Mouse (Mus musculus): ENCODE measurements around the gene Tmx2.
"Not testable (repeated sequence)": the region's sequence is repeated elsewhere in the genome, so short reads cannot be mapped to it uniquely, and the experiment has no call there.

The Tmx2 gene

GRCm38 (mm10) chr2:84688080-84688844, 9.3 kb upstream of the Tmx2 start:
- no peak for DNase-seq (ENCODE audit: low spot score in 2 of 2)

- no peak for DNase-seq (ENCODE audit: low spot score in 2 of 2)
Observed at GRCm38 (mm10) chr2:84682605-84683183, 3.8 kb upstream of the Tmx2 start.

- peak; percentile 94 to 95 for DNase-seq (ENCODE audit: low spot score in 2 of 2)
Observed at GRCm38 (mm10) chr2:84677968-84678880, 716 bp downstream of the Tmx2 start, which contains the start of the genes Gm28635 and Med19. Gene Gm28635, minus strand, starts transcription at chr2:84678041. Gene Med19, plus strand, starts transcription at chr2:84678402.

- DNase-seq (ENCODE audit: low spot score in 2 of 2): no peak
Observed at GRCm38 (mm10) chr2:84677270-84677967, 1.5 kb downstream of the Tmx2 start.

GRCm38 (mm10) chr2:84671535-84671934, 7.4 kb downstream of the Tmx2 start:
- DNase-seq (ENCODE audit: low spot score in 2 of 2): not testable (repeated sequence)

GRCm38 (mm10) chr2:84670569-84670933, 8.4 kb downstream of the Tmx2 start, which contains the start of gene Selenoh:
Gene Selenoh, minus strand, starts transcription at chr2:84670770.
- peak; percentile 88 for DNase-seq (ENCODE audit: low spot score in 2 of 2)

- no peak for DNase-seq (ENCODE audit: low spot score in 2 of 2)
Observed at GRCm38 (mm10) chr2:84669828-84670568, 8.9 kb downstream of the Tmx2 start.

GRCm38 (mm10) chr2:84666081-84666480, 12.9 kb downstream of the Tmx2 start:
- DNase-seq (ENCODE audit: low spot score in 2 of 2): no peak

GRCm38 (mm10) chr2:84662866-84663265, 16.1 kb downstream of the Tmx2 start:
- DNase-seq (ENCODE audit: low spot score in 2 of 2): no peak

GRCm38 (mm10) chr2:84660253-84660652, 18.7 kb downstream of the Tmx2 start:
- peak; percentile 48 to 52 for DNase-seq (ENCODE audit: low spot score in 2 of 2)

- DNase-seq (ENCODE audit: low spot score in 2 of 2): no peak
Observed at GRCm38 (mm10) chr2:84658806-84659205, 20.1 kb downstream of the Tmx2 start, which contains the start of gene Btbd18. Gene Btbd18, plus strand, starts transcription at chr2:84659079.

GRCm38 (mm10) chr2:84655864-84656263, 23.1 kb downstream of the Tmx2 start:
- DNase-seq (ENCODE audit: low spot score in 2 of 2): no peak

GRCm38 (mm10) chr2:84653354-84653753, 25.6 kb downstream of the Tmx2 start:
- no peak for DNase-seq (ENCODE audit: low spot score in 2 of 2)

- peak; percentile 85 to 89 for DNase-seq (ENCODE audit: low spot score in 2 of 2)
Observed at GRCm38 (mm10) chr2:84650464-84651195, 28.3 kb downstream of the Tmx2 start, which contains the start of gene Ctnnd1. Gene Ctnnd1, minus strand, starts transcription at chr2:84650765.

GRCm38 (mm10) chr2:84649674-84650073, 29.3 kb downstream of the Tmx2 start:
- DNase-seq (ENCODE audit: low spot score in 2 of 2): no peak

GRCm38 (mm10) chr2:84648369-84648768, 30.6 kb downstream of the Tmx2 start:
- no peak for DNase-seq (ENCODE audit: low spot score in 2 of 2)

GRCm38 (mm10) chr2:84647051-84647568, 31.8 kb downstream of the Tmx2 start:
- no peak for DNase-seq (ENCODE audit: low spot score in 2 of 2)

GRCm38 (mm10) chr2:84646138-84646537, 32.8 kb downstream of the Tmx2 start:
- DNase-seq (ENCODE audit: low spot score in 2 of 2): no peak

- DNase-seq (ENCODE audit: low spot score in 2 of 2): no peak
Observed at GRCm38 (mm10) chr2:84640833-84641232, 38.1 kb downstream of the Tmx2 start.

All from right cerebral cortex, adult 2 months (tissue).